Mouse (Mus musculus) neural tube, embryonic 15.5 days (tissue): Measurements from ENCODE around the gene Inpp1. TPM values are rescaled to one million over a fixed set of nuclear protein-coding genes. Genes with fewer than 3 reads are reported as not detected.

Experiments used
- ATAC-seq: fragments of 200-750 bp; cut with Nextera tagmentation; 2 replicates; pipeline ENCODE4 v1.8.0; 2017; ENCODE audit warnings: mild to moderate bottlenecking, moderate TSS enrichment, moderate library complexity; ENCODE audit not compliant: low FRiP score
- H3K27ac ChIP-seq: fragments of 300-500 bp; sonication (generic); replicated peaks from 2 replicates; pipeline ENCODE4 v1.5.1; 2015; ENCODE audit warnings: mild to moderate bottlenecking, inconsistent platforms
- H3K27me3 ChIP-seq: fragments of 300-500 bp; sonication (generic); replicated peaks from 2 replicates; pipeline ENCODE4 v1.6.1; 2015; ENCODE audit warnings: inconsistent platforms
- H3K36me3 ChIP-seq: fragments of 300-500 bp; sonication (generic); 2 replicates; pipeline ENCODE4 v1.6.1; 2015; ENCODE audit warnings: inconsistent platforms
- H3K4me1 ChIP-seq: fragments of 300-500 bp; sonication (generic); 2 replicates; pipeline ENCODE4 v1.6.1; 2015; ENCODE audit warnings: inconsistent platforms
- H3K4me2 ChIP-seq: fragments of 300-500 bp; sonication (generic); 2 replicates; pipeline ENCODE4 v1.6.1; 2015; ENCODE audit warnings: inconsistent platforms, mild to moderate bottlenecking, moderate library complexity
- H3K4me3 ChIP-seq: fragments of 300-500 bp; sonication (generic); replicated peaks from 2 replicates; pipeline ENCODE4 v1.5.1; 2015; ENCODE audit warnings: mild to moderate bottlenecking, inconsistent platforms
- H3K9ac ChIP-seq: fragments of 300-500 bp; sonication (generic); replicated peaks from 2 replicates; pipeline ENCODE4 v1.6.1; 2015; ENCODE audit warnings: mild to moderate bottlenecking, inconsistent platforms
- H3K9me3 ChIP-seq: fragments of 300-500 bp; sonication (generic); replicated peaks from 2 replicates; pipeline ENCODE4 v1.6.1; 2016; ENCODE audit warnings: inconsistent platforms
- WGBS: fragments of 180-500 bp; shearing (Covaris S2); methylation state at CpG from one replicate; pipeline ENCODE4 v1.1.7; 2015; ENCODE audit warnings: mixed read lengths; 5-methylcytosine and 5-hydroxymethylcytosine counted together
- polyA plus RNA-seq: library from polyadenylated mRNA; unstranded; fragments of >200 nt; fragmentation: Nextera tagmentation; extraction: Ambion mirVana; gene quantifications from 2 replicates; pipeline ENCODE4 v1.2.1, GENCODE M21; 2015

Inpp1 gene
- polyA plus RNA-seq, 1 experiment from 2014 or later, result 47.1 TPM

DNA sequence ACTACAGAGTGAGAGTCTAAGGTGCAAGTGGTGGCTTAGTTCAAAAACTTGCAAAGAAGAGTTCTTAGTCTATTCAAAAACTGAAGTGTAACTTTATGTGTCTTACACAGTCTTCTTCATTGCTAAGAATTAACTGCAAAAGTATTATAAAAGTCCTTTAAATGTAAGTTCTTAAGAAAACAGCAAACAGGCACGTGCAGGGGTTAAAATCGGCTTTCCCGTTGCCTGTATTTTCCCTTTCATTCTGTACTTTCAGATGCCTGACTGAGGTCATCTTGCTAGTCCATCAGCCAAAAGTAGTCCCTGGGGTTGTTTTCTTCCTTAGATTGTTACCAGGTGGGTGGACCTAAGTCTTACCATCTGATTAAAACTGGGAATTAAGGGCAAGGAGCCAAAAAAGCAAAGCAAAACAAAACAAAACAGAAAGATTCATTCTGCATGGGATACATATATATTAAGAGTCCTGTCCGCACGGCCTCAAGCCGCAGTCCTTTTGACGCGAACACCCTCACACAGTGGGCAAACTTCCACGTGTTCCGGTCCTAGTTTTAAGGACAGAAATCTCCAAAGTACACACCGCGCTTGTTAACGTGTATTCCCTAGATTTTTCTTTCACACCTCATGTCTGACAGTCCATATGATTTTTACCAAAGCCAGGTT, 1.1 kb downstream of the Inpp1 start:
- 63% methylated on average over 13 of the region's 13 CpGs for WGBS
- Histone ChIP-seq H3K36me3 (no peaks in the 10 kb centered on the region), H3K4me3 (peak overlapping the region; percentile 74), H3K4me1 (peaks cover 28% of the 10 kb centered on the region), H3K27me3 (no peaks in the 10 kb centered on the region), H3K9ac (peak overlapping the region; percentile 92), H3K27ac (peak overlapping the region; percentile 92), H3K9me3 (no peaks in the 10 kb centered on the region), H3K4me2 (peak overlapping the region; percentile 86)
- ATAC-seq, result peak; percentile 19

DNA sequence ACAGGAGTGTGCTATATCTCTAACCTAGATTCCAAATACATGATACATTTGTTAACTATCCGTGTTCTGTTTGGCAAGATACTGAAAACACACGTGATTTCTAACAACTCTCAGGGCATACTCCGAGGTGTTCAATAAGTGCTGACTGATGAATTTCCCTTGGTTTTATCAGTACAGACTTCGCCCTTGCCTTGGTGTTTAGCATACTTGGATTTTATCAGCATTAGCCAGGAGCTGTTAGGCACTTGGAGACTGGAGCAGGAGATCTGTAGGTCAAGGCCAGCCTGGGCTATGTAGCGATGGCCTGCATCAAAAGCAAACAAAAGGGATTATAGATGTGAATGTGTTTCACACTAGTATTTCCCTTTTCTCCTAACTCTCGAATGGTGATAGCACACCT, 9.0 kb downstream of the Inpp1 start:
- no peak overlapping the region for H3K27ac ChIP-seq
- no peak overlapping the region for H3K4me2 ChIP-seq
- no peaks in the 10 kb centered on the region for H3K4me1 ChIP-seq
- ATAC-seq, result no peak
- H3K27me3 ChIP-seq, result no peaks in the 10 kb centered on the region
- no peak overlapping the region for H3K4me3 ChIP-seq
- H3K9me3 ChIP-seq, result no peaks in the 10 kb centered on the region
- H3K36me3 ChIP-seq, result 0 out of 2 replicates have a peak, but pooled peaks cover 12% of the 10 kb centered on the region
- no peak overlapping the region for H3K9ac ChIP-seq
- 96% methylated on average over 6 of the region's 6 CpGs for WGBS

DNA sequence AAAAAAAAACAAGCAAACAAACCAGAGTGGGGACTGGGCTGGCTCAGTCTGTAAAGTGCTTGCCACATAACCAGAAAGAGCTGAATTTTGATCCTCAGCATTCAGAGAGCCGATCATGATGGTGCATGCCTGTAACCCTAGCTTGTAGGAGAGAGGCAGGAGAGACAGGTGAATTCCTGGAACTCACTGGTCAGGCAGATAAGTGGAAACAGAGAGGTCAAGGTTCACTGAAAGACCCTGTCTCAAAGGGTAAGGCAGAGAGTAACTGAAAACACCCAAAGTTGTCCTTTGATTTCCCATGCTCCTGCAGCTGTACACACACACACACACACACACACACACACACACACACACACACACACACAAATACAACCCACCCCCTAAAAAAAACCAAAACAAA, 12.4 kb downstream of the Inpp1 start:
- no peaks in the 10 kb centered on the region for H3K27me3 ChIP-seq
- H3K9me3 ChIP-seq, result no peaks in the 10 kb centered on the region
- no peak for ATAC-seq
- 0 out of 2 replicates have a peak, but pooled peaks cover 3% of the 10 kb centered on the region for H3K4me1 ChIP-seq
- WGBS, result 92% methylated on average over 1 of the region's 1 CpGs
- H3K9ac ChIP-seq, result no peak overlapping the region
- no peak overlapping the region for H3K4me2 ChIP-seq
- H3K27ac ChIP-seq, result no peak overlapping the region
- 0 out of 2 replicates have a peak, but pooled peaks cover 10% of the 10 kb centered on the region for H3K36me3 ChIP-seq
- H3K4me3 ChIP-seq, result no peak overlapping the region

DNA sequence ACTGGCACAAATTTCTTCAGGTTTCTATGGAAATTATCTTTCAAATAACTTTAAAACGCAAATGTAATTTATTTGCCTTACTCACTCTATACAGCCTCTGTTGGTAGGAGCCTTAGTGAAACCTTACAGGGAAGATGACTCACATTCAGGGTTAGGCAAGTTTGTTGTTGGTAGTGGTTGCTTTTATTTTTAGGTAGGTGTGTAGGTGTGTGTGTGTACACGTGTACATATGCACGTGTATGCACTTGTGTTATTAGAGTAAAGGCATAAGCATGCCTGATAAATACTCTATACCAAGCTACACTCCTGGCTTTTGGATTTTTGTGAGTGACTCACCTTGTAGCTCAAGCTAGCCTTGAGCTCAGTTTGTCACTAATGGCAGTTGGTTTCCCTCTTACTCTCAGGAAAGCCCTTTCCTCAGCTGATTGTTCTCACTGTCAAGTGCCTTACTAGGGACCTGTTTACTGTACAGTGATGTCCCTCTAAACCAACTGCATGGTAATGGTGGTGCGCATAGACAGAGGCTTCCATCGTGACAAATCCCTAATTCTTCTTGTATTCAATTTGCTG, 15.0 kb downstream of the Inpp1 start:
- Histone ChIP-seq H3K9me3 (no peaks in the 10 kb centered on the region), H3K27ac (no peak overlapping the region), H3K27me3 (no peaks in the 10 kb centered on the region), H3K4me1 (0 out of 2 replicates have a peak, but pooled peaks cover 8% of the 10 kb centered on the region), H3K36me3 (0 out of 2 replicates have a peak, but pooled peaks cover 2% of the 10 kb centered on the region), H3K4me3 (no peak overlapping the region), H3K9ac (no peak overlapping the region), H3K4me2 (no peak overlapping the region)
- no peak for ATAC-seq
- 92% methylated on average over 5 of the region's 5 CpGs for WGBS

DNA sequence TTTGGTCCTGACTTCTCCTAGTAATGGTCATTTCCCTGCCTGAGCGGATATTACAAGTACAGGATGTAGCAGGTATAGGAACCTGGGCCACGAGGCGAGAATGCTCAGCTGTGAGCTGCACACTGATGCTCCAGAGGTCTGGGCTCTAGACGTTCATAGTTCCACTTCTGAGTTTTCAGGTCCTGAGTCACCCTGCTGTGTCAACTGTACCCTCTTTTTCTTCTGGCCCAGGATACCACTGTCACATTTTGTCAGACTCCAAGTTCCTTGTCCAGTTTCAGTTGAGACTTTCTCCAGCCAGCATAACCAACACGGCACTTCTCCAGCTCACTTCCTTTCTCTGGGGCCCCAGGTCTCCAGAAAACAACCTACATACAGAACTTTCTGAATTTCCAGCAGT, 15.8 kb downstream of the Inpp1 start:
- Histone ChIP-seq H3K4me3 (no peak overlapping the region), H3K27ac (no peak overlapping the region), H3K9me3 (no peaks in the 10 kb centered on the region), H3K36me3 (0 out of 2 replicates have a peak, but pooled peaks cover 2% of the 10 kb centered on the region), H3K27me3 (no peaks in the 10 kb centered on the region), H3K4me1 (0 out of 2 replicates have a peak, but pooled peaks cover 8% of the 10 kb centered on the region), H3K4me2 (no peak overlapping the region), H3K9ac (no peak overlapping the region)
- no peak for ATAC-seq
- WGBS, result 92% methylated on average over 5 of the region's 5 CpGs

DNA sequence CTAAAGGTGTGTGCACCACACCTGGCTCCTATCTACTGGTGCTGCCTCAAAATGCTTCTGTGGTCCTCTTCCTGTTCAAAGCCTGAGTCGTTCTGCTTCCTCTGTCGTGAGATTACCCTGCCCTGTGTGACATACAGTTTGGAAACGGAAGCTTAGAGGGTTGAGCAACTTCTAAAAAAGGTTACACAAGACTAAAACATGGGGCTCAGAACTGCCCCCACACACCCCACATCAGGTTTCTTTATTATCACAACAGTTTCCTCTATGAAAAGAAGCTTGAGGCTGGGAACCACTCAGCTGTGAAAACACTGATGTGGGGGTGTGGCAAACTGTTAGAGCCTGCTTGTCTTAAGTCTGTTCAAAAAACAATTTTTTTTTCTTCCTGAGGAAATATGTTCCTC, 17.1 kb downstream of the Inpp1 start:
- no peak overlapping the region for H3K27ac ChIP-seq

DNA sequence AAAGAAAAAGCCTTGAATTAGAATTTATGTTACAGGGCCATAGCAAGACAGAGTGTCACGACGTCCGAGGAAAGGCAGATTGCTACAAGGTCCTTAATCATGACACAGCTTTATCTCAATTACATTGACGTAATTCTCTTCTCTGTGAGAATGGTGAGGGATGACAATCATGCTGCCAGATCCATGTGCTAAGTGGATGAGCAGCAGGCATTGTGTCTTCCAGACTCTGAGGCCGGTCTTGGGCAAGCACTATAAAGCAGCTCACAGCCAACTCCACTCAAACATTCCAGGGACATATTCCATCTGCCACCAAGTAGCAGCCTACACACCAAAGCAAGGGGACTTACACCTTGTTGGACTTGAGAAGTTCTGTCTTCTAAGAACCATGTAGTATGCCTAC, 17.7 kb downstream of the Inpp1 start:
- Histone ChIP-seq H3K9ac (no peak overlapping the region), H3K4me2 (no peak overlapping the region), H3K27me3 (no peaks in the 10 kb centered on the region), H3K4me1 (0 out of 2 replicates have a peak, but pooled peaks cover 8% of the 10 kb centered on the region), H3K9me3 (no peaks in the 10 kb centered on the region), H3K27ac (no peak overlapping the region), H3K36me3 (0 out of 2 replicates have a peak, but pooled peaks cover 2% of the 10 kb centered on the region), H3K4me3 (no peak overlapping the region)
- 63% methylated on average over 5 of the region's 5 CpGs for WGBS
- ATAC-seq, result no peak

More for the DNA sequence above, 17.1 kb downstream of the Inpp1 start:
- ATAC-seq, result no peak
- H3K4me1 ChIP-seq, result 0 out of 2 replicates have a peak, but pooled peaks cover 8% of the 10 kb centered on the region
- H3K27me3 ChIP-seq, result no peaks in the 10 kb centered on the region
- WGBS, result 67% methylated on average over 3 of the region's 3 CpGs
- H3K36me3 ChIP-seq, result 0 out of 2 replicates have a peak, but pooled peaks cover 2% of the 10 kb centered on the region
- no peak overlapping the region for H3K4me3 ChIP-seq
- H3K9me3 ChIP-seq, result no peaks in the 10 kb centered on the region
- H3K9ac ChIP-seq, result no peak overlapping the region
- no peak overlapping the region for H3K4me2 ChIP-seq

DNA sequence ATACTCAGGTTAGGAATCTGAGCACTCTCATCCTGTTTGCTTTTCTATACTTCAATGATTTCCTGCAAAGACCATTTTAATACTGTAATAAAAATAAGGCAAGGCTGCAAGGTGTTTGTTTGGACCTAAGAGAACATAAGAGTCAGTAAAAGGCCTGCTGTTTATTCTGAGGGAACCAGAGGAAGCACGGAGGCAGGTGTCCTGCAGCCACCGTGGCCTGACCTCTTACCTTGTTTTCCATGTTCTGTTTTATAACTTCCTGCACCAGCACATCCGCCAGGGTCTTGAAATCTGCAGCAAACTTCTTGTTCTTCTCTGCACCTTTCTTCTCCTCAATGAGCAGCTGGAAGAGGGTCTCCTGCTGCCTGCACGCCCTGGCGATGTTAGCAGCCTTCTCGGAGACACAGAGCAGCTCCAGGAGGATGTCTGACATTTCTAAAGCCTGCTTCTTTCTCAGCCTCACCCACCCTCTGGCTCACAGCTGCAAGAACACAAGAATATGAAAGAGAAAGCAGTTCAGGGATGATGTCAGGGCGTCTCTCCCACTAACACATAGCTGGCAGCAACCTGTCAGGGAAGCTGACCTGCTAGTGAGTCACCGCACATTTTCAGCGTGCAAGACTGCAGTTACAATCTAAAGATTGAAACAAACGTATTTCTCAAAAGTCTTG, 18.3 kb downstream of the Inpp1 start:
- no peak overlapping the region for H3K4me3 ChIP-seq
- 0 out of 2 replicates have a peak, but pooled peaks have one; percentile 11 for ATAC-seq
- peaks cover 3% of the 10 kb centered on the region; the same call in 1 of the 2 replicates for H3K36me3 ChIP-seq
- H3K9me3 ChIP-seq, result no peaks in the 10 kb centered on the region
- 77% methylated on average over 10 of the region's 10 CpGs for WGBS
- no peak overlapping the region for H3K27ac ChIP-seq
- no peak overlapping the region for H3K4me2 ChIP-seq
- H3K27me3 ChIP-seq, result no peaks in the 10 kb centered on the region
- 0 out of 2 replicates have a peak, but pooled peaks cover 8% of the 10 kb centered on the region for H3K4me1 ChIP-seq
- no peak overlapping the region for H3K9ac ChIP-seq

DNA sequence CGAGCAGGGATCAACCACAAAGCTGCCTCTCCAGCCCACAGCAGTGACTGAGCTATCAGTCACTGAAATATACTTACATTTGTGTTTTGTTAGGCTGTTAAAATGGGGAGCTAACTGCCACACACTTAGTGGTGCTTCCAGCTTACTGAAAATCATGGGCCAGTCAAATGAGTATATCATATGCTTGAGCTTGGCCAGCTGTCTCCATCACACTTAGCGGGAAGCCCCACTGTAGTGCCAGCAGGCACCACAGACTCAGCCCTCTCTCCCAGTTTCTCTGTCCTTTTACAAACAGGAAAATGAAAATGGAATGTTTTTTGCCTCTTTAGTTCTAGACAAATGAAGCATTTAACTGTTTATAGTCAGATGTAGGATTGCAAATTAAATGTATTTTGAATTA, 21.6 kb downstream of the Inpp1 start:
- Histone ChIP-seq H3K27ac (no peak overlapping the region), H3K4me1 (0 out of 2 replicates have a peak, but pooled peaks cover 8% of the 10 kb centered on the region), H3K9ac (no peak overlapping the region), H3K4me3 (no peak overlapping the region), H3K9me3 (no peaks in the 10 kb centered on the region), H3K27me3 (no peaks in the 10 kb centered on the region), H3K36me3 (peaks cover 29% of the 10 kb centered on the region), H3K4me2 (no peak overlapping the region)
- no peak for ATAC-seq
- 84% methylated on average over 2 of the region's 2 CpGs for WGBS

DNA sequence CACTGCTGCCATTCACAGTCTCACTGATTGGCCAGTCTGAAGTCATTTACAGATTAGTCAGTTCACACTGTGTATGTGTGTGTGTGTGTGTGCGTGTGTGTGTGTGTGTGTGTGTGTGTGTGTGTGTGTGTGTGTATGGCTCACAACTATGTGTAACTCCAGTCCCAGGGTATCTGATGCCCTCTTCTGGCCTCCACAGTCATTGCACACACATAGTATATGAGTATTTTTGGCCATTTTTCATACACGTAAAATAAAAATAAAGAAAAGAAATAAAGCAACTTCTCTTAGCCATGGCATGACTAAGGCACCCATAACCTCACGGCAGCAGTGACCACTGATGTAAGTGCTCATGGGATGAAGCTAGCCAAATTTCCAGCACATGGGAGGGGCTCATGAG, 23.8 kb downstream of the Inpp1 start:
- Histone ChIP-seq H3K4me1 (no peaks in the 10 kb centered on the region), H3K27me3 (no peaks in the 10 kb centered on the region), H3K4me2 (no peak overlapping the region), H3K9ac (no peak overlapping the region), H3K4me3 (no peak overlapping the region), H3K36me3 (peaks cover 49% of the 10 kb centered on the region), H3K27ac (no peak overlapping the region), H3K9me3 (no peaks in the 10 kb centered on the region)
- 88% methylated on average over 3 of the region's 3 CpGs for WGBS
- no peak for ATAC-seq

DNA sequence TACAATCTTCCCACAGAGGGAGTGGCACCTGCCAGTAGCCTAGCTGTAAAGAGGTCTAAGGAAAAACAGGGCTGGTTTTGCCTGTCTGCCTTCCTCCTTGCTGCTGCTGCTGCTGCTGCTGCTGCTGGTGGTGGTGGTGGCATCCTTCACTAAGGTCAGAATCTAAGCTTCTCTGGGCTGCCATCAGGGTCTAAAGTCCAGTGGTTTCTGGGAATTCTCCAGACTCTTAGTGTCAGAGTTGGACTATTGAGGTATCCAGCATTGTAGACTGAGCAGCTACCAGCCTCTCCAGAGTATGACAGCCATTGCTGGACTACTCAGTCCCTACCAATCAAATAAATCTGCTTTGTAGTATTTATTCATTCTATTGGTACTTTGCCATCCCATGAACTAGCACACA, 24.8 kb downstream of the Inpp1 start:
- H3K36me3 ChIP-seq, result peaks cover 55% of the 10 kb centered on the region
- no peaks in the 10 kb centered on the region for H3K9me3 ChIP-seq
- no peak for ATAC-seq
- H3K9ac ChIP-seq, result no peak overlapping the region
- H3K27me3 ChIP-seq, result no peaks in the 10 kb centered on the region
- H3K4me1 ChIP-seq, result no peaks in the 10 kb centered on the region
- H3K27ac ChIP-seq, result no peak overlapping the region
- H3K4me3 ChIP-seq, result no peak overlapping the region
- H3K4me2 ChIP-seq, result no peak overlapping the region

DNA sequence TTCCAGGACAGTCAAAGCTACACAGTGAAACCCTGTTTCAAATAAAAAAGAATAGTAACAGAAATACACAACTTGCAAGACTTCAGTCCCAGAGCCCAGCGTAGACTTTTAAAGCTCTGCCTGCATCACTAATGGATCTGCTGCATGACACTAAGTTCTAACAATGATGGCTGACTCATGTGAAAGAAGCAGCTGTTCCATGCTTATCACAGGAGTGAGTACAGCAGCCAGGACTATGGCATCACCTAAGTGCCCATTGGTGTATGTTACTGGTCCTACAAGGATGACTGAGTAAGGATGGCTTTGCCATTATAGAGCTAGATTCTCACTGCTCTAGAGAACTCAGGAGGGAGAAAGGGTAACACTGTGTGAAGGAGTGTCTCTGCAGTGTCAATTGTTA, 30.2 kb downstream of the Inpp1 start:
- Histone ChIP-seq H3K9me3 (no peaks in the 10 kb centered on the region), H3K27ac (no peak overlapping the region), H3K36me3 (peaks cover 45% of the 10 kb centered on the region), H3K4me3 (no peak overlapping the region), H3K4me1 (no peaks in the 10 kb centered on the region), H3K27me3 (no peaks in the 10 kb centered on the region), H3K4me2 (no peak overlapping the region), H3K9ac (no peak overlapping the region)
- 85% methylated on average over 1 of the region's 1 CpGs for WGBS
- no peak for ATAC-seq
